Mouse (Mus musculus) hindbrain, embryonic 11.5 days (tissue): Measurements from ENCODE around the gene Pip4k2a. TPM values are rescaled to one million over a fixed set of nuclear protein-coding genes. Genes with fewer than 3 reads are reported as not detected.

Source experiments
- ATAC-seq: fragments of 200-750 bp; cut with Nextera tagmentation; 2 replicates; pipeline ENCODE4 v1.8.0; 2017; ENCODE audit warnings: mild to moderate bottlenecking, moderate TSS enrichment, moderate library complexity; ENCODE audit not compliant: low FRiP score
- DNase-seq: peaks from one replicate; pipeline ENCODE4 v3.0.0-alpha.2; 2015; ENCODE audit warnings: low spot score
- H3K27ac ChIP-seq: fragments of 300-500 bp; sonication (generic); 2 replicates; pipeline ENCODE4 v1.5.1; 2014; ENCODE audit warnings: mild to moderate bottlenecking, low read depth, low read length
- H3K27me3 ChIP-seq: fragments of 300-500 bp; sonication (generic); 2 replicates; pipeline ENCODE4 v1.6.1; 2014; ENCODE audit warnings: mild to moderate bottlenecking, low read length, moderate library complexity, mixed read lengths; ENCODE audit not compliant: control insufficient read depth, insufficient read depth
- H3K36me3 ChIP-seq: fragments of 300-500 bp; sonication (generic); 2 replicates; pipeline ENCODE4 v1.6.1; 2014; ENCODE audit warnings: mild to moderate bottlenecking, low read length, moderate library complexity, mixed read lengths; ENCODE audit not compliant: control insufficient read depth, insufficient read depth
- H3K4me1 ChIP-seq: fragments of 300-500 bp; sonication (generic); replicated peaks from 2 replicates; pipeline ENCODE4 v1.6.1; 2014; ENCODE audit warnings: low read length, mixed read lengths; ENCODE audit not compliant: control insufficient read depth, insufficient read depth
- H3K4me2 ChIP-seq: fragments of 300-500 bp; sonication (generic); replicated peaks from 2 replicates; pipeline ENCODE4 v1.6.1; 2014; ENCODE audit warnings: mild to moderate bottlenecking, low read depth, low read length
- H3K4me3 ChIP-seq: fragments of 300-500 bp; sonication (generic); 2 replicates; pipeline ENCODE4 v1.5.1; 2014; ENCODE audit warnings: low read depth, low read length
- H3K9ac ChIP-seq: fragments of 300-500 bp; sonication (generic); 2 replicates; pipeline ENCODE4 v1.6.1; 2014; ENCODE audit warnings: low read depth, low read length
- H3K9me3 ChIP-seq: fragments of 300-500 bp; sonication (generic); 2 replicates; pipeline ENCODE4 v1.6.1; 2016; ENCODE audit warnings: low read length; ENCODE audit not compliant: control insufficient read depth
- WGBS: fragments of 180-500 bp; shearing (Covaris S2); extraction: QIAGEN DNeasy Blood & Tissue Kit; methylation state at CpG from one replicate; pipeline ENCODE4 v1.1.7; 2014; 5-methylcytosine and 5-hydroxymethylcytosine counted together
- polyA plus RNA-seq: library from polyadenylated mRNA; unstranded; fragments of >200 nt; fragmentation: Nextera tagmentation; extraction: Ambion mirVana; gene quantifications from 2 replicates; pipeline ENCODE4 v1.2.1, GENCODE M21; 2014

The Pip4k2a gene
- polyA plus RNA-seq, 1 experiment from 2014 or later, result 10.8 TPM

GRCm38 (mm10) chr2:18974882-18975645, 22.9 kb downstream of the Pip4k2a start:
- Histone ChIP-seq H3K4me1 (no peaks in the 10 kb centered on the region; the same call in 1 of the 2 replicates), H3K4me2 (no peak overlapping the region), H3K4me3 (no peak overlapping the region), H3K9me3 (0 out of 2 replicates have a peak, but pooled peaks cover 3% of the 10 kb centered on the region), H3K9ac (no peak overlapping the region), H3K27ac (no peak overlapping the region), H3K36me3 (no peaks in the 10 kb centered on the region), H3K27me3 (no peaks in the 10 kb centered on the region)
- DNase-seq, result no peak
- no peak for ATAC-seq
- WGBS, result 61% methylated on average over 4 of the region's 4 CpGs

GRCm38 (mm10) chr2:18971564-18971963, 26.4 kb downstream of the Pip4k2a start:
- Histone ChIP-seq H3K9ac (no peak overlapping the region), H3K4me3 (no peak overlapping the region), H3K4me2 (no peak overlapping the region), H3K36me3 (no peaks in the 10 kb centered on the region), H3K27ac (no peak overlapping the region), H3K4me1 (no peaks in the 10 kb centered on the region), H3K27me3 (no peaks in the 10 kb centered on the region), H3K9me3 (0 out of 2 replicates have a peak, but pooled peaks cover 3% of the 10 kb centered on the region)
- ATAC-seq, result no peak
- no peak for DNase-seq
- 87% methylated on average over 3 of the region's 3 CpGs for WGBS

GRCm38 (mm10) chr2:18970461-18970860, 27.5 kb downstream of the Pip4k2a start:
- Histone ChIP-seq H3K4me3 (no peak overlapping the region), H3K27me3 (no peaks in the 10 kb centered on the region)
- ATAC-seq, result no peak

GRCm38 (mm10) chr2:18969066-18969681, 28.8 kb downstream of the Pip4k2a start:
- no peak overlapping the region for H3K9ac ChIP-seq
- WGBS, result 84% methylated on average over 5 of the region's 5 CpGs

More at GRCm38 (mm10) chr2:18970461-18970860, 27.5 kb downstream of the Pip4k2a start:
- DNase-seq, result no peak
- no peaks in the 10 kb centered on the region for H3K36me3 ChIP-seq
- WGBS, result 81% methylated on average over 2 of the region's 2 CpGs
- no peaks in the 10 kb centered on the region for H3K4me1 ChIP-seq
- H3K4me2 ChIP-seq, result no peak overlapping the region
- H3K9ac ChIP-seq, result no peak overlapping the region
- no peak overlapping the region for H3K27ac ChIP-seq
- 0 out of 2 replicates have a peak, but pooled peaks cover 3% of the 10 kb centered on the region for H3K9me3 ChIP-seq

GRCm38 (mm10) chr2:18967451-18968063, 30.4 kb downstream of the Pip4k2a start:
- H3K4me1 ChIP-seq, result no peaks in the 10 kb centered on the region
- no peaks in the 10 kb centered on the region for H3K9me3 ChIP-seq
- no peak for ATAC-seq
- no peak overlapping the region for H3K9ac ChIP-seq
- no peak overlapping the region for H3K27ac ChIP-seq
- no peaks in the 10 kb centered on the region for H3K36me3 ChIP-seq
- WGBS, result 88% methylated on average over 5 of the region's 5 CpGs
- H3K4me3 ChIP-seq, result no peak overlapping the region
- no peaks in the 10 kb centered on the region for H3K27me3 ChIP-seq
- no peak overlapping the region for H3K4me2 ChIP-seq
- DNase-seq, result no peak

More at GRCm38 (mm10) chr2:18969066-18969681, 28.8 kb downstream of the Pip4k2a start:
- no peak for ATAC-seq
- Histone ChIP-seq H3K27me3 (no peaks in the 10 kb centered on the region), H3K9me3 (0 out of 2 replicates have a peak, but pooled peaks cover 3% of the 10 kb centered on the region), H3K4me3 (no peak overlapping the region), H3K36me3 (no peaks in the 10 kb centered on the region), H3K4me1 (no peaks in the 10 kb centered on the region), H3K4me2 (no peak overlapping the region), H3K27ac (no peak overlapping the region)
- no peak for DNase-seq

GRCm38 (mm10) chr2:18966566-18966965, 31.4 kb downstream of the Pip4k2a start:
- no peak overlapping the region for H3K9ac ChIP-seq
- no peaks in the 10 kb centered on the region for H3K36me3 ChIP-seq
- H3K27ac ChIP-seq, result no peak overlapping the region
- ATAC-seq (no peak), DNase-seq (no peak)
- no peak overlapping the region for H3K4me2 ChIP-seq
- H3K27me3 ChIP-seq, result no peaks in the 10 kb centered on the region
- H3K4me1 ChIP-seq, result no peaks in the 10 kb centered on the region
- WGBS, result 84% methylated on average over 5 of the region's 5 CpGs
- no peaks in the 10 kb centered on the region for H3K9me3 ChIP-seq
- no peak overlapping the region for H3K4me3 ChIP-seq

GRCm38 (mm10) chr2:18965950-18966349, 32.0 kb downstream of the Pip4k2a start:
- H3K4me1 ChIP-seq, result no peaks in the 10 kb centered on the region
- H3K27ac ChIP-seq, result no peak overlapping the region
- no peak overlapping the region for H3K4me2 ChIP-seq
- no peak overlapping the region for H3K9ac ChIP-seq
- H3K9me3 ChIP-seq, result no peaks in the 10 kb centered on the region
- ATAC-seq (no peak), DNase-seq (no peak)
- 92% methylated on average over 2 of the region's 2 CpGs for WGBS
- no peaks in the 10 kb centered on the region for H3K36me3 ChIP-seq
- H3K27me3 ChIP-seq, result no peaks in the 10 kb centered on the region
- no peak overlapping the region for H3K4me3 ChIP-seq

GRCm38 (mm10) chr2:18965108-18965507, 32.8 kb downstream of the Pip4k2a start:
- no peak for DNase-seq
- Histone ChIP-seq H3K9ac (no peak overlapping the region), H3K4me1 (no peaks in the 10 kb centered on the region), H3K9me3 (no peaks in the 10 kb centered on the region), H3K27ac (no peak overlapping the region), H3K36me3 (no peaks in the 10 kb centered on the region), H3K27me3 (no peaks in the 10 kb centered on the region), H3K4me2 (no peak overlapping the region), H3K4me3 (no peak overlapping the region)
- 73% methylated on average over 3 of the region's 3 CpGs for WGBS
- no peak for ATAC-seq
